Mouse (Mus musculus): ENCODE measurements around the gene Atp6v1g3.

GRCm38 (mm10) chr1:138323076-138323630, 49.6 kb downstream of the Atp6v1g3 start:
- TF ChIP-seq POLR2A (IDR thresholded peaks at IDR 0.05; ENCODE audit: low read depth, low read length) (no peak), CTCF (conservative IDR thresholded peaks at IDR 0.05; ENCODE audit: insufficient read depth, insufficient read length, low read depth, low read length) (no peak)
